Mouse (Mus musculus): ENCODE results near the gene Mlkl. TPM values are rescaled to one million over a fixed set of nuclear protein-coding genes. Genes with fewer than 3 reads are reported as not detected.

Mlkl gene
- polyA plus RNA-seq, 1 experiment from 2014 or later: 3.1 TPM

DNA sequence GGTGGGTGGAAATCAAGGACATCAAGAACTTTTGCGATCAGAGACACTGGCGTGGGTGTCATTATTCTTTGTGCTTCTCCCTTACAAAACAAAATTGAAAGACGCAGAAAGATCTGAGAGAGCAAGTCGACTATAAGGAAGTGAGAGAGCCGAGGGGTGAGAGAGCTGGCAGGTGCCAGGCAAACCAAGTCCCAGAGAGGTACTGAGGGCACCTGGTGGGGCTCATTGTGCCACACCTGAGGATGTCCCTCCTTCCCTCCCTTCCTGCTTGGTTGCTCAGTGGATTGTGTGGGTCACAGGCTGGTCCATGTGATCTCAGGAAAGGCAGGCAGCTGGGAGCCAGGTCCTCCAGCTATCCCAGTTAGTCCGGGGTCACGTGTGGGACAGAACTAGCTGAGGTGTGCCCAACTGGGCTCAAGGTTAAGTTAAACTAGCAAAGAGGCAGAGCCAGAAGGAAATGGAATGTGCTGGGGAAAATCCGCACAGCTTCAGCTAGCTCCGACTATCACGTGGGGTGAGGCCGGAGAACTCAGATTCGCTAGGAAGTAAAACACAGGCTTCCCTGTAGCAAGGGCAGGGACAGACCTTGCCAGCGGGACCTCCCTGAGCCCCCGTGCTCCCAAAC lies 28.7 kb upstream of the Mlkl start:
- Histone ChIP-seq H3K9ac (ENCODE audit: low read depth, low read length) (0 out of 2 replicates have a peak overlapping the region, but pooled peaks have one; percentile 3), H3K36me3 (ENCODE audit: insufficient read depth, low read length) (no peaks in the 10 kb centered on the region), H3K27me3 (ENCODE audit: insufficient read depth, low read length) (no peaks in the 10 kb centered on the region), H3K4me3 (replicated peaks; ENCODE audit: low read depth, low read length) (no peak overlapping the region), H3K9me3 (replicated peaks; ENCODE audit: low read length) (no peaks in the 10 kb centered on the region), H3K27ac (peak overlapping the region; percentile 43; the same call in 1 of the 2 replicates), H3K4me1 (replicated peaks; ENCODE audit: insufficient read depth, low read length) (0 out of 2 replicates have a peak, but pooled peaks cover 5% of the 10 kb centered on the region), H3K4me2 (ENCODE audit: low read length) (0 out of 2 replicates have a peak overlapping the region, but pooled peaks have one; percentile 0)
- DNase-seq (ENCODE audit: low spot score): peak; percentile 32
- ATAC-seq (replicated peaks; ENCODE audit: low FRiP score, low read depth): peak; percentile 79
- no peak for TF ChIP-seq CTCF (IDR thresholded peaks at IDR 0.05; ENCODE audit: low read depth)
- 33% methylated on average over 14 of the region's 14 CpGs for WGBS

DNA sequence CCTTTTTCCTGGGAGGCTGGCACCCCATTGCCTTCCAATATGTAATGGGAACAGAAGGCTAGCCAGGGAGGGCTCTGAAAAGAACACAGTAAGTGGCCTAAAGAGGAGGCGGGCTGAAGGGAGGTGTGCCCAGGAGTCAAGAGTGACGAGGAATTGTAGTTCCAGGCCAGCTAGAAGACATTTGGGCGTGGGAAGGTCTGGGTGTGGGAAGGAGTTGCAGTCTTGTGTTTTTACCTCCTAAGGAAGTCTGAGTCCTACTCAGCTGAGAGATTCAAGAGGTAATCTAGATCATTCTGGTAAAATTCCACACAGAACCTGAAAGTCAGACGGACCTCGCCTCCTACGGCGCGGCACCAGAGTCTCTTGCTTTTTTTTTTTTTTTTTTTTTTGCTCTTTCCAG lies 25.5 kb upstream of the Mlkl start:
- ATAC-seq (replicated peaks; ENCODE audit: low FRiP score, low read depth): no peak
- 75% methylated on average over 8 of the region's 8 CpGs for WGBS
- Histone ChIP-seq H3K4me1 (replicated peaks; ENCODE audit: insufficient read depth, low read length) (no peaks in the 10 kb centered on the region), H3K27me3 (ENCODE audit: insufficient read depth, low read length) (no peaks in the 10 kb centered on the region), H3K4me3 (replicated peaks; ENCODE audit: low read depth, low read length) (no peak overlapping the region), H3K36me3 (ENCODE audit: insufficient read depth, low read length) (no peaks in the 10 kb centered on the region), H3K4me2 (ENCODE audit: low read length) (no peak overlapping the region), H3K9me3 (replicated peaks; ENCODE audit: low read length) (no peaks in the 10 kb centered on the region), H3K27ac (no peak overlapping the region), H3K9ac (ENCODE audit: low read depth, low read length) (no peak overlapping the region)
- DNase-seq (ENCODE audit: low spot score): no peak
- TF ChIP-seq CTCF (IDR thresholded peaks at IDR 0.05; ENCODE audit: low read depth): no peak

DNA sequence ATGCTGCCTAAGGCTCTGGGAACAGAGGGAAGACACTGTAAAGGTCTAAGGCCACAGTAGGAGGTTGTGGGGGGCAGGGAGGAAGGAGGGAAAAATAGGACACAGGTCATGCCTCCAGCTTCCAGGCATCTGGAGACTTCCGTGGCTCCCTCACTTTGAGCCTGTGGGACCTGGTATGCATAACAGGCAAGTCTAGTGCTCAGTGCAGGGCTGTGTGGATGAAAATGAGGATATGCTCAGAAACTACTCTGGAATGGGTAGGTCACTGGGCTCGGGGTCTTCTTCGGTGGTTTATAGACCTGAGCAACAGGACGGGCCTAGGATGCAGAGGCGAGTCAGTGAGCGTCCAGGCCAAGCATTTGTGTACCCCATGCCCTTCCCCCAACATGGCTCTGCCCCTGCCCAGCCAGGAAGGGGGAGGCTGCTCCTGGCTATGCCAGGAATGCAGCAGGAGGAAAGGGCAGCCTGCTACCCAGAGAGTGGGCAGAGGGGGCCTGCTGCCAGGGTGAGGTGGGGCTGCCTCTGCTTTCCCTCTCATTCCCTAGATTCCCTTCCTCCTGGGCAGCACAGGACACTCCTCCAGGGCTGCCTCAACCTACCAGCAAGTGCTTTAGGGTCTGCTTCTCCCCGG lies 22.7 kb upstream of the Mlkl start:
- Histone ChIP-seq H3K27ac (peak overlapping the region; percentile 26), H3K9ac (ENCODE audit: low read depth, low read length) (no peak overlapping the region), H3K36me3 (ENCODE audit: insufficient read depth, low read length) (no peaks in the 10 kb centered on the region), H3K9me3 (replicated peaks; ENCODE audit: low read length) (no peaks in the 10 kb centered on the region), H3K27me3 (ENCODE audit: insufficient read depth, low read length) (no peaks in the 10 kb centered on the region), H3K4me2 (ENCODE audit: low read length) (no peak overlapping the region), H3K4me1 (replicated peaks; ENCODE audit: insufficient read depth, low read length) (no peaks in the 10 kb centered on the region), H3K4me3 (replicated peaks; ENCODE audit: low read depth, low read length) (no peak overlapping the region)
- DNase-seq (ENCODE audit: low spot score) (peak; percentile 64), ATAC-seq (replicated peaks; ENCODE audit: low FRiP score, low read depth) (peak; percentile 83)
- TF ChIP-seq CTCF (IDR thresholded peaks at IDR 0.05; ENCODE audit: low read depth): no peak
- 44% methylated on average over 7 of the region's 7 CpGs for WGBS

DNA sequence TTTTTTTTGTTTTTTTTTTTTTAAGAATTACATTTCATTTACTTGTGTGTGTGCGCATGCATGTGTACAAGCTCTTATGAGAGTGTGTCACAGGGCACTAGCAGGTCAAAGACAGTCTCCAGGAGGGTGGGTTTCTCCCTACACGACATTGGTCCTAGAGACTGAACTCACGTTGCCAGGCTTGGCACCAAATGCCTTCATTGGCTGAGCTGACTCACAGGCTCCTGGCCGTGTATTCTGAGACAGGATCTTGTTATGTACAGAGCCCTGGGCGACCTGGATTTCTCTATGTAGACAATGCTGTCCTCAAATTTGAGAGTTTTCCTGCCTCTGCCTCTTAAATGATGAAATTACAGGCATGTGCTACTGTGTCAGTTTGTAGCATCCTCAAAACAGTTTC lies 22.0 kb upstream of the Mlkl start:
- DNase-seq (ENCODE audit: low spot score): no peak
- Histone ChIP-seq H3K9me3 (replicated peaks; ENCODE audit: low read length) (no peaks in the 10 kb centered on the region), H3K27me3 (ENCODE audit: insufficient read depth, low read length) (no peaks in the 10 kb centered on the region), H3K9ac (ENCODE audit: low read depth, low read length) (no peak overlapping the region), H3K4me3 (replicated peaks; ENCODE audit: low read depth, low read length) (no peak overlapping the region), H3K4me2 (ENCODE audit: low read length) (no peak overlapping the region), H3K36me3 (ENCODE audit: insufficient read depth, low read length) (no peaks in the 10 kb centered on the region), H3K4me1 (replicated peaks; ENCODE audit: insufficient read depth, low read length) (no peaks in the 10 kb centered on the region), H3K27ac (peak overlapping the region; percentile 26; the same call in 1 of the 2 replicates)
- no peak for ATAC-seq (replicated peaks; ENCODE audit: low FRiP score, low read depth)
- 76% methylated on average over 5 of the region's 5 CpGs for WGBS
- no peak for TF ChIP-seq CTCF (IDR thresholded peaks at IDR 0.05; ENCODE audit: low read depth)

DNA sequence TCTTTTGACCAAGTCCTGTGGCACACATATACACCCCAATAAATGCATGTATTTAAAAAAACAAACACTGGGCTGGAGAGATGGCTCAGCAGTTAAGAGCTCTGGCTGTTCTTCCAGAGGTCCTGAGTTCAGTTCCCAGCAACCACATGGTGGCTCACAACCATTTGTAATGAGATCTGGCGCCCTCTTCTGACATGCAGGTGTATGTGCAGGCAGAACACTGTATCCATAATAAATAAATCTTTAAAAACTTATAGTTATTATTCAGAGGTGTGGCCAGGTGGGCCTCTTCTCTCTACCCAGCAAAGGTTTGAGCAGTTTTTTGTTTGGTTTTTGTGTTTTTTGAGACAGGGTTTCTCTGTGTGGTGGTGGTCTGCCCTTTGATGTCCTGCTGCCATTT lies 20.9 kb upstream of the Mlkl start:
- WGBS: 64% methylated on average over 1 of the region's 1 CpGs

GRCm38 (mm10) chr8:111357433-111357832 lies 19.5 kb upstream of the Mlkl start:
- no peak for ATAC-seq (replicated peaks; ENCODE audit: low FRiP score, low read depth)

More for the DNA sequence above, 20.9 kb upstream of the Mlkl start:
- Histone ChIP-seq H3K9me3 (replicated peaks; ENCODE audit: low read length) (no peaks in the 10 kb centered on the region), H3K27ac (no peak overlapping the region), H3K27me3 (ENCODE audit: insufficient read depth, low read length) (no peaks in the 10 kb centered on the region), H3K4me1 (replicated peaks; ENCODE audit: insufficient read depth, low read length) (no peaks in the 10 kb centered on the region), H3K4me3 (replicated peaks; ENCODE audit: low read depth, low read length) (no peak overlapping the region), H3K36me3 (ENCODE audit: insufficient read depth, low read length) (no peaks in the 10 kb centered on the region), H3K4me2 (ENCODE audit: low read length) (no peak overlapping the region), H3K9ac (ENCODE audit: low read depth, low read length) (no peak overlapping the region)
- DNase-seq (ENCODE audit: low spot score) (no peak), ATAC-seq (replicated peaks; ENCODE audit: low FRiP score, low read depth) (no peak)
- no peak; the same call in 1 of the 2 replicates for TF ChIP-seq CTCF (IDR thresholded peaks at IDR 0.05; ENCODE audit: low read depth)

More at GRCm38 (mm10) chr8:111357433-111357832, 19.5 kb upstream of the Mlkl start:
- no peaks in the 10 kb centered on the region for H3K27me3 ChIP-seq (ENCODE audit: insufficient read depth, low read length)
- H3K9ac ChIP-seq (ENCODE audit: low read depth, low read length): no peak overlapping the region
- H3K9me3 ChIP-seq (replicated peaks; ENCODE audit: low read length): no peaks in the 10 kb centered on the region
- H3K4me1 ChIP-seq (replicated peaks; ENCODE audit: insufficient read depth, low read length): no peaks in the 10 kb centered on the region
- no peak for DNase-seq (ENCODE audit: low spot score)
- H3K36me3 ChIP-seq (ENCODE audit: insufficient read depth, low read length): no peaks in the 10 kb centered on the region
- H3K4me2 ChIP-seq (ENCODE audit: low read length): no peak overlapping the region
- no peak overlapping the region for H3K4me3 ChIP-seq (replicated peaks; ENCODE audit: low read depth, low read length)
- no peak for TF ChIP-seq CTCF (IDR thresholded peaks at IDR 0.05; ENCODE audit: low read depth)
- no peak overlapping the region for H3K27ac ChIP-seq
- 84% methylated on average over 4 of the region's 4 CpGs for WGBS
